Mouse (Mus musculus) urinary bladder, adult 18-20 months (tissue): ENCODE data around the gene Fam131a.

Experiments used
- DNase-seq, 2 experiments: peaks; one replicate each; pipeline ENCODE4 v3.0.0; 2022; ENCODE audit warnings: low spot score in 2 of 2, mixed read lengths in 2 of 2

Gene Fam131a

GRCm38 (mm10) chr16:20695622-20696323, 2.7 kb downstream of the Fam131a start:
- peak in 1 of 2 experiments; percentile 67 for DNase-seq

- DNase-seq = no peak
Observed at GRCm38 (mm10) chr16:20699266-20699665, 6.2 kb downstream of the Fam131a start.

GRCm38 (mm10) chr16:20700036-20700435, 7.0 kb downstream of the Fam131a start:
- no peak for DNase-seq

- DNase-seq = no peak
Observed at GRCm38 (mm10) chr16:20701316-20701715, 8.3 kb downstream of the Fam131a start.

GRCm38 (mm10) chr16:20701729-20702521, 8.9 kb downstream of the Fam131a start:
- DNase-seq = no peak

GRCm38 (mm10) chr16:20702522-20702893, 9.5 kb downstream of the Fam131a start:
- no peak for DNase-seq

GRCm38 (mm10) chr16:20703071-20703470, 10.0 kb downstream of the Fam131a start:
- no peak for DNase-seq

GRCm38 (mm10) chr16:20703699-20704400, 10.8 kb downstream of the Fam131a start:
- no peak for DNase-seq

- DNase-seq = no peak
Observed at GRCm38 (mm10) chr16:20705786-20706185, 12.7 kb downstream of the Fam131a start.

GRCm38 (mm10) chr16:20706407-20707055, 13.5 kb downstream of the Fam131a start:
- DNase-seq = no peak

GRCm38 (mm10) chr16:20708220-20708938, 15.3 kb downstream of the Fam131a start:
- DNase-seq = no peak

GRCm38 (mm10) chr16:20708939-20709734, 16.1 kb downstream of the Fam131a start:
- no peak for DNase-seq

GRCm38 (mm10) chr16:20710370-20710769, 17.3 kb downstream of the Fam131a start:
- no peak for DNase-seq

GRCm38 (mm10) chr16:20710810-20711209, 17.8 kb downstream of the Fam131a start:
- no peak for DNase-seq

GRCm38 (mm10) chr16:20712190-20712589, 19.1 kb downstream of the Fam131a start:
- DNase-seq = no peak

- no peak for DNase-seq
Observed at GRCm38 (mm10) chr16:20712889-20713288, 19.8 kb downstream of the Fam131a start.

- no peak for DNase-seq
Observed at GRCm38 (mm10) chr16:20714307-20715080, 21.5 kb downstream of the Fam131a start.

GRCm38 (mm10) chr16:20715161-20715560, 22.1 kb downstream of the Fam131a start:
- DNase-seq = no peak

GRCm38 (mm10) chr16:20715566-20715965, 22.5 kb downstream of the Fam131a start:
- DNase-seq = no peak
